Mouse (Mus musculus) limb, embryonic 15.5 days (tissue): ENCODE measurements around the gene Mfsd12. TPM values are rescaled to one million over a fixed set of nuclear protein-coding genes. Genes with fewer than 3 reads are reported as not detected.

ENCODE experiments used
- ATAC-seq: fragments of 200-750 bp; cut with Nextera tagmentation; 2 replicates; pipeline ENCODE4 v1.8.0; 2017; ENCODE audit warnings: low read depth, moderate TSS enrichment; ENCODE audit not compliant: insufficient number of reproducible peaks, low FRiP score, low TSS enrichment
- H3K27ac ChIP-seq: fragments of 300-500 bp; sonication (generic); 2 replicates; pipeline ENCODE4 v1.5.1; 2015; ENCODE audit warnings: moderate library complexity, mild to moderate bottlenecking, inconsistent platforms
- H3K27me3 ChIP-seq: fragments of 300-500 bp; sonication (generic); 2 replicates; pipeline ENCODE4 v1.6.1; 2015; ENCODE audit warnings: inconsistent platforms
- H3K36me3 ChIP-seq: fragments of 300-500 bp; sonication (generic); 2 replicates; pipeline ENCODE4 v1.6.1; 2015; ENCODE audit warnings: inconsistent platforms
- H3K4me1 ChIP-seq: fragments of 300-500 bp; sonication (generic); 2 replicates; pipeline ENCODE4 v1.6.1; 2015; ENCODE audit warnings: inconsistent platforms
- H3K4me2 ChIP-seq: fragments of 300-500 bp; sonication (generic); 2 replicates; pipeline ENCODE4 v1.6.1; 2015; ENCODE audit warnings: mild to moderate bottlenecking, inconsistent platforms
- H3K4me3 ChIP-seq: fragments of 300-500 bp; sonication (generic); 2 replicates; pipeline ENCODE4 v1.5.1; 2015; ENCODE audit warnings: mild to moderate bottlenecking, inconsistent platforms
- H3K9ac ChIP-seq: fragments of 300-500 bp; sonication (generic); 2 replicates; pipeline ENCODE4 v1.6.1; 2015; ENCODE audit warnings: inconsistent platforms
- H3K9me3 ChIP-seq: fragments of 300-500 bp; sonication (generic); 2 replicates; pipeline ENCODE4 v1.6.1; 2016; ENCODE audit warnings: inconsistent platforms
- WGBS: fragments of 180-500 bp; shearing (Covaris S2); methylation state at CpG from one replicate; pipeline ENCODE4 v1.1.7; 2015; 5-methylcytosine and 5-hydroxymethylcytosine counted together
- polyA plus RNA-seq: library from polyadenylated mRNA; unstranded; fragments of >200 nt; fragmentation: Nextera tagmentation; extraction: Ambion mirVana; gene quantifications from 2 replicates; pipeline ENCODE4 v1.2.1, GENCODE M21; 2015

Gene Mfsd12
- polyA plus RNA-seq, 1 experiment from 2014 or later: 13.3 TPM

- Histone ChIP-seq H3K4me2 (peak overlapping the region; percentile 60), H3K27ac (peak overlapping the region; percentile 54; the same call in 1 of the 2 replicates)
- 51% methylated on average over 2 of the region's 2 CpGs for WGBS
Measured at GRCm38 (mm10) chr10:81377362-81377664, 20.0 kb downstream of the Mfsd12 start.

GRCm38 (mm10) chr10:81377793-81378552 is 20.7 kb downstream of the Mfsd12 start, which contains the start of gene Fzr1:
TSS of gene Fzr1 (minus strand) at chr10:81378516.
- peak within 1 kb of the TSS; percentile 60 for H3K4me2 ChIP-seq
- ATAC-seq: peak; percentile 16
- H3K4me1 ChIP-seq: peaks cover 24% of the 10 kb centered on the region
- peak within 1 kb of the TSS; percentile 83 for H3K27ac ChIP-seq
- WGBS: under 1% methylated on average over 50 of the region's 59 CpGs
- no peaks in the 10 kb centered on the region for H3K27me3 ChIP-seq
- peaks cover 25% of the 10 kb centered on the region for H3K36me3 ChIP-seq
- H3K4me3 ChIP-seq: peak within 1 kb of the TSS; percentile 82
- H3K9ac ChIP-seq: peak within 1 kb of the TSS; percentile 83
- H3K9me3 ChIP-seq: no peaks in the 10 kb centered on the region

More at GRCm38 (mm10) chr10:81377362-81377664, 20.0 kb downstream of the Mfsd12 start:
- Histone ChIP-seq H3K27me3 (no peaks in the 10 kb centered on the region), H3K36me3 (peaks cover 31% of the 10 kb centered on the region), H3K9me3 (no peaks in the 10 kb centered on the region), H3K9ac (peak overlapping the region; percentile 83), H3K4me3 (peak overlapping the region; percentile 82), H3K4me1 (peaks cover 26% of the 10 kb centered on the region)
- no peak for ATAC-seq

- Histone ChIP-seq H3K9me3 (no peaks in the 10 kb centered on the region), H3K4me3 (peak overlapping the region; percentile 82), H3K27me3 (no peaks in the 10 kb centered on the region), H3K9ac (peak overlapping the region; percentile 83), H3K36me3 (peaks cover 18% of the 10 kb centered on the region), H3K4me1 (peaks cover 19% of the 10 kb centered on the region), H3K4me2 (peak overlapping the region; percentile 60), H3K27ac (peak overlapping the region; percentile 83)
- peak; percentile 98 for ATAC-seq
- under 1% methylated on average over 46 of the region's 46 CpGs for WGBS
Measured at GRCm38 (mm10) chr10:81378553-81379182, 21.4 kb downstream of the Mfsd12 start.

GRCm38 (mm10) chr10:81379183-81379553 is 21.9 kb downstream of the Mfsd12 start:
- Histone ChIP-seq H3K4me1 (peaks cover 19% of the 10 kb centered on the region), H3K9ac (peak overlapping the region; percentile 26; the same call in 1 of the 2 replicates), H3K4me3 (peak overlapping the region; percentile 82), H3K9me3 (no peaks in the 10 kb centered on the region), H3K27ac (peak overlapping the region; percentile 83), H3K4me2 (peak overlapping the region; percentile 60), H3K27me3 (no peaks in the 10 kb centered on the region), H3K36me3 (peaks cover 13% of the 10 kb centered on the region)
- WGBS: 54% methylated on average over 3 of the region's 3 CpGs
- no peak for ATAC-seq

GRCm38 (mm10) chr10:81379809-81380378 is 22.6 kb downstream of the Mfsd12 start:
- Histone ChIP-seq H3K27me3 (no peaks in the 10 kb centered on the region), H3K9ac (no peak overlapping the region), H3K27ac (no peak overlapping the region), H3K4me2 (no peak overlapping the region), H3K36me3 (peaks cover 10% of the 10 kb centered on the region; the same call in 1 of the 2 replicates), H3K4me3 (no peak overlapping the region), H3K4me1 (peaks cover 21% of the 10 kb centered on the region), H3K9me3 (no peaks in the 10 kb centered on the region)
- 84% methylated on average over 6 of the region's 6 CpGs for WGBS
- ATAC-seq: no peak

- Histone ChIP-seq H3K4me1 (peaks cover 28% of the 10 kb centered on the region), H3K9ac (no peak overlapping the region), H3K27me3 (no peaks in the 10 kb centered on the region), H3K9me3 (no peaks in the 10 kb centered on the region), H3K4me2 (no peak overlapping the region), H3K36me3 (peaks cover 14% of the 10 kb centered on the region), H3K27ac (no peak overlapping the region), H3K4me3 (no peak overlapping the region)
- ATAC-seq: no peak
- 78% methylated on average over 5 of the region's 5 CpGs for WGBS
Measured at GRCm38 (mm10) chr10:81382039-81382438, 24.7 kb downstream of the Mfsd12 start.

GRCm38 (mm10) chr10:81383802-81384604 is 26.7 kb downstream of the Mfsd12 start, which contains the start of the genes Dohh and Gm48551:
TSS of gene Dohh (plus strand) at chr10:81384428.
TSS of gene Gm48551 (plus strand) at chr10:81384466.
- WGBS: 8% methylated on average over 54 of the region's 54 CpGs
- Histone ChIP-seq H3K9me3 (no peaks in the 10 kb centered on the region), H3K27me3 (no peaks in the 10 kb centered on the region), H3K4me3 (peak within 1 kb of the TSS; percentile 76), H3K27ac (peak within 1 kb of the TSS; percentile 87), H3K36me3 (peaks cover 33% of the 10 kb centered on the region), H3K9ac (peak within 1 kb of the TSS; percentile 77), H3K4me2 (peak within 1 kb of the TSS; percentile 63), H3K4me1 (peaks cover 20% of the 10 kb centered on the region)
- ATAC-seq: peak; percentile 93

GRCm38 (mm10) chr10:81384605-81384982 is 27.3 kb downstream of the Mfsd12 start:
- Histone ChIP-seq H3K4me2 (peak overlapping the region; percentile 63), H3K9me3 (no peaks in the 10 kb centered on the region), H3K9ac (peak overlapping the region; percentile 77), H3K27ac (peak overlapping the region; percentile 87), H3K27me3 (no peaks in the 10 kb centered on the region), H3K4me3 (peak overlapping the region; percentile 76), H3K36me3 (peaks cover 37% of the 10 kb centered on the region), H3K4me1 (peaks cover 21% of the 10 kb centered on the region)
- WGBS: under 1% methylated on average over 19 of the region's 19 CpGs
- ATAC-seq: no peak

- no peak overlapping the region for H3K9ac ChIP-seq
- H3K27ac ChIP-seq: no peak overlapping the region
- H3K27me3 ChIP-seq: no peaks in the 10 kb centered on the region
- H3K4me1 ChIP-seq: peaks cover 25% of the 10 kb centered on the region
- peak overlapping the region; percentile 63 for H3K4me2 ChIP-seq
- H3K36me3 ChIP-seq: peaks cover 37% of the 10 kb centered on the region
- no peak for ATAC-seq
- WGBS: 86% methylated on average over 22 of the region's 22 CpGs
- no peaks in the 10 kb centered on the region for H3K9me3 ChIP-seq
- peak overlapping the region; percentile 76 for H3K4me3 ChIP-seq
Measured at GRCm38 (mm10) chr10:81385603-81386306, 28.5 kb downstream of the Mfsd12 start.

GRCm38 (mm10) chr10:81387716-81388115 is 30.4 kb downstream of the Mfsd12 start:
- Histone ChIP-seq H3K9ac (no peak overlapping the region), H3K36me3 (peaks cover 44% of the 10 kb centered on the region), H3K4me1 (peaks cover 27% of the 10 kb centered on the region), H3K4me3 (no peak overlapping the region), H3K27ac (no peak overlapping the region), H3K4me2 (no peak overlapping the region), H3K27me3 (no peaks in the 10 kb centered on the region), H3K9me3 (no peaks in the 10 kb centered on the region)
- 92% methylated on average over 20 of the region's 20 CpGs for WGBS
- ATAC-seq: no peak

GRCm38 (mm10) chr10:81388505-81389055 is 31.3 kb downstream of the Mfsd12 start, which contains the start of gene Gm48552:
TSS of gene Gm48552 (plus strand) at chr10:81389005.
- WGBS: 87% methylated on average over 5 of the region's 5 CpGs
- Histone ChIP-seq H3K27me3 (no peaks in the 10 kb centered on the region), H3K4me1 (peaks cover 36% of the 10 kb centered on the region), H3K4me2 (no peak within 1 kb of the TSS), H3K27ac (no peak within 1 kb of the TSS), H3K9me3 (no peaks in the 10 kb centered on the region), H3K9ac (no peak within 1 kb of the TSS), H3K4me3 (no peak within 1 kb of the TSS), H3K36me3 (peaks cover 44% of the 10 kb centered on the region)
- no peak for ATAC-seq
